Mouse (Mus musculus): Measurements from ENCODE around the gene Sphk1.
A peak's percentile ranks its signal among the peaks of the same experiment; 100 is the strongest.

Gene Sphk1

GRCm38 (mm10) chr11:116511301-116511868, 19.3 kb upstream of the Sphk1 start:
- no peak for DNase-seq

GRCm38 (mm10) chr11:116512154-116512553, 18.6 kb upstream of the Sphk1 start:
- no peak for DNase-seq

DNA sequence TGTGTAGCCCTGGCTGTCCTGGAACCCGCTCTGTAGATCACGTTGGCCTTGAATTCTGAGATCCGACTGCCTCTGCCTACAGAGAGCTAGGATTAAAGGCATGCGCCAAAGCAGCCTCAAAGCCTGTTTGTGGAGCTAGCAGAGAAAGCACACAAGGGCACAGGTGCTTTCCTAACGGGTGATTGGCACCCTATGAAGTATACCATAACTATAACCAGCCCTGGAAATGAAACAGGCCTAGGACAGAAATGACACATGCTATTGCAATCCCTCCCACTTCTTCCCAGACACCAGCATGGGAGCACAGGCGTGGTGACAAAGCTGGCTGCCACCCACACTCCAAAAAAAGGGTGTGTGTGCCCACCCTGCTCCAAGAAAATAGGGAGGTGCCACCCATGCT, 17.7 kb upstream of the Sphk1 start:
- no peak for DNase-seq

GRCm38 (mm10) chr11:116513531-116514038, 17.1 kb upstream of the Sphk1 start:
- DNase-seq, result no peak

DNA sequence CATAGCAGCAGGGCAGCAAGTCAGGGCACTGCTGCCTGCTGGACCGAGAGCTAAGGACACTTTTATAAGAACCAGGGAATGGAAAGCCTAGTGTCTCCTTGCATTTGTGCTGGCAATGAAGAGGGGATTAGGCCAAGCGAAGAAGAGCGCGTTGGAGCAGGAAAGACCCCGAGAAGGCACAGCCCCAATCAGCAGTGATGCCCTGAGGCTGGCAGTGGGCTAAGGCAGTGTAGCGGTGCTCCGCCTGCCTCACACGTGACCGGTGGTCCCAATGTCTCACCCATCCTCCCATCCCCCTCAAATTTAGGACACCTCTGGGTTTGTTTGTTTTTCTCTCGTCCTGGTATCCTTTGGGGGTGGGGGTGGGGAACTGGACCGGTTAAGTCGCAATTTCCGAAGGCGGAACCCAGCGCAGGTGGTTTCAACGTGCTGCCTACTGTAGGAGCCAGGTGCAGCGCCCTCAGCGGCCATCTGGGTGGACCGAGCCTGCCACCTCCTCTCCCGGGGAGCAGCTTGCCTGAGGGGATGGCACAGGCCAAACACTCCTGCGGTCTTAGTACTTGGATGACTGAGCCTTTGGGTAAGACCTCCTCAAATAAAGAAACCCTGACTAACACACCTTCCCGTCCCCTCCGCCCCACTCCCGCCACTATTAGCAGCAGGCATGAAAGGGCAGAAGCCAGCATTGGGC, 15.2 kb upstream of the Sphk1 start:
- no peak for DNase-seq

GRCm38 (mm10) chr11:116518482-116518881, 12.2 kb upstream of the Sphk1 start:
- DNase-seq, result peak; percentile 45 to 82

GRCm38 (mm10) chr11:116521143-116521542, 9.6 kb upstream of the Sphk1 start:
- peak in 1 of 2 experiments; percentile 47 for DNase-seq

DNA sequence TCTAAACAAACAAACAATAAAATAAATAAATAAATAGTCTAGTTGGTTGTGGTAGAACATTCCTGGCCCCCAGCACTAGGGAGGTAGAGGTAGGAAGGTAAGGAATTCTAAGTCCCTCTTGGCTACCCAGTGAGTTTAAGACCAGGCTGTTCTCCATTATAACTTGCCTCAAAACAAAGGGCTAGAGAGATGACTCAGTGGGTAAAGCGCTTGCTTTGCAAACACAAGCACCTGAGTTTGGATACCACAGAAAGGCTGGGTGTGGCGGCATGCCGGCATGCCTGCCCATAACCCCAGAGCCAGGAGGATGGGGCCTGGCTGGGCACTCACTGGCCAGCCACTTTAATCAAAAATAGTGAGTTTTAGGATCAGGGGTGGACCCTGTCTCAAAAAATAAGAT, 8.7 kb upstream of the Sphk1 start:
- DNase-seq, result peak in 1 of 2 experiments; percentile 56

DNA sequence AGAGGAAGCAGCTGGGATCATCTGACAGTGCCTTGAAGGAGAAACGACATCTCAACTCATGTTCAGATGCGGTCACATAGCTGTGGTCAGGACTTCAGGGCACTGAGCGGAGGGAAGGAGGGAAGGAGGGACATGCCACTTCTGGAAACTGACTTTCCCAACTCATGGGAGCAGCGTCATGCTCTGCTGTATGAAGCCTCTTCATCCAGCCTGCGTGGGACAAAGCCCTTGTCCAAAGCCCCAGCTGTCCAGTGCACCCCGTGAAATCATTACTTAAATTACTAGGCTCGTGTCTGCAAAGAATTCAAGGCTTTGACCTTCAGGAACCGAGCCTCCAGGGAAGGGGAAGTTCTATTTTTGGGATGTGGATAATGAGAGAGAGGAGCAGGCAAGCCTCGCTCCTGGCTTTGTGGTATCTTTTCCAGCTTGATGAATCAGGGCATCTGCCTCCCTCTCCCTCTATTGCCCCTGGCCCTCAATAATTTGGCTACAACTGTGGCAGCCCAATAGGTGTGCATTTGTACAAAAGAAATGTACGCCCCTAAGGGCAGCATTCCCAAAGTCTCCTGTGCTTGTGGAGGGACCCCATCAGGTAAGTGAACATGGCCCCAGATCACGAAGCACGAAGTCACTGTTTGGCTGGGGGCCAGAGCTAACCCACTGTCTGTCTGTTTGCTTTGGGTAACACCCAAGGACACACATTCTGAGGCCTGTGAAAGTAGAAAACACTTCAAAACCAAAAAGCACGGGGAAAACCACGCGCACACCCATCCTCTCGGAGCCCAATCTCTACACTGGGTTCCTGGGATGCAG, 7.6 kb upstream of the Sphk1 start:
- DNase-seq, result peak in 1 of 2 experiments; percentile 38

DNA sequence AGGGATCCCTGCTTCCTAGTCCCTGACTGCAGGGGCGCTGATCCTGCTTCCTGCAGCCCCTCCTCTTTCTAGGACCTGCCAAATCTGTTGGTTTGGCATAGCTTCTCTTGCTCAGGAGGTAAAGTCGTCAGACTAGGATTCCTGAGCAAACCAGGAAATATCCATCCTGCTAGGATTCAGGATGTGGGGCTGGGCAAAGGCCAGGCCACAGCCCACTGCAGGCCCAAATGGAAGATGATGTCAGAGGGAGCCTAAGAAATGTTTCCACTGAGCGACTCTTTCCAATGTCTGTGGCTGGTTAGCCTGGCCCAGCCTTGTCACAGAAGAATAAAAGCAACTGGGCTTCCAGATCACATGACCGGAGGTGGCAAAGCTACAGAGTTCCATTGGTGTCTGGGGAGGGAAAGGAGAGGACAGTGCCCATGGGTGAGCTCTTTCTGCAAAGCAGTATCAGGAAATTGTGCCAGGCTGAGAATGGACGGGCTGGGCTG, 7.0 kb upstream of the Sphk1 start:
- peak; percentile 51 to 68 for DNase-seq

DNA sequence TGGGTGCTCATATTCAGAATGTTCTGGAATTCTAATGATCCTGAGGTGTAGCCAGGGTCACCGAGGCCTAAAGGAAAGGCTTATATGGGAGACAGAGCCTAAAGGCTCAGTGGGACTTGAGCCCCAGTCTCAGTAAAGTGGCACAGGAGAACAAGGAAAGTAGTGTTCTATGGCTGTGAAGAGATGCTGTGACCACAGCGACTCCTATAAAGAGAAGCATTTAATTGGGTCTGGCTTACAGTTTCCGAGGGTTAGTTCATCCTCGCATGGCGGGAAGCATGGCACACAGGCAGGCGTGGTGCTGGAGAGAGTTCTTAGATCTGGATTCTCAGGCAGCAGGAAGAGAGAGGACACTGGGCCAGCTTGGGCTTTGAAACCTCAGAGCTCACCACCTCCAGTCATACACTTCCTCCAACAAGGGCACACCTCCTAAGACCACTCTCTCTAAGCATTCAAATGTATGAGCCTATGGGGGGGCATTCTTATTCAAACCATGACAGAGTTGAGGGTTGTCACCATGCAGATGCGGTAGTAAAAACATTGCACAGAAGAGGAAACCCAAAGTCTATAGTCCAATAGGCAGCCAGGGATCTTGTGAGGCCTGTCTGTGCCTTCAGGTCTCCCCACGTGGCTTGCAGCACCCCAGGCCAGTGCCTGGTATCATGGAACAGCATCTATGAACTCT, 1.9 kb upstream of the Sphk1 start:
- DNase-seq, result no peak

- peak in 1 of 2 experiments; percentile 35 for DNase-seq
Measured at GRCm38 (mm10) chr11:116531371-116532191, 856 bp downstream of the Sphk1 start.

DNA sequence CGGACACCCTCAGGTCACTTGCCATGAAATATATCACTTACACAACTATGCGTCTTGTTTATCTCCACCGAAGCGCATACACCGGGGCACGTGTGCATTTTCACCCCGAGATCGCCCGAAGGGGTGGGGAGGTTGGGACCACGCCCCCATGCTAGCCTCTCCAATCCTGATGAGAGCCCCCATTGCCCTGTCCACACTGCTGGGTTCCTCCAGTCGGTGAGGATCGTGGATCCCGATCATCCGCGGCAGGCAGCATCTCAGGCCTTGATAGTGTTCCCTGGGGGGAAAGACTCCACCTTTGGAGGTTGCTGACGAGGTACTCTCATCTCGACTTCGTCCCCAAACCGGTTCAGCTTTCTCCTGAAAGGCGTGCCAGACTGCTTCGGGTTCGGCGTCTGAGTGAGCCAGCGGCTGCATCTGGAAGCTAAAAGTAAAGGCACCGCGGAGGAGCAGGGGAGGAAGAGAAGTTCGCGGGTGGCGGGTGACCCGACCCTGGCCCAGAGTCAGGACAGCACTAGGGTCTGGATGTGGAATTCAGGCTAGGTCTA, 1.6 kb downstream of the Sphk1 start:
- DNase-seq, result peak; percentile 48 to 60

DNA sequence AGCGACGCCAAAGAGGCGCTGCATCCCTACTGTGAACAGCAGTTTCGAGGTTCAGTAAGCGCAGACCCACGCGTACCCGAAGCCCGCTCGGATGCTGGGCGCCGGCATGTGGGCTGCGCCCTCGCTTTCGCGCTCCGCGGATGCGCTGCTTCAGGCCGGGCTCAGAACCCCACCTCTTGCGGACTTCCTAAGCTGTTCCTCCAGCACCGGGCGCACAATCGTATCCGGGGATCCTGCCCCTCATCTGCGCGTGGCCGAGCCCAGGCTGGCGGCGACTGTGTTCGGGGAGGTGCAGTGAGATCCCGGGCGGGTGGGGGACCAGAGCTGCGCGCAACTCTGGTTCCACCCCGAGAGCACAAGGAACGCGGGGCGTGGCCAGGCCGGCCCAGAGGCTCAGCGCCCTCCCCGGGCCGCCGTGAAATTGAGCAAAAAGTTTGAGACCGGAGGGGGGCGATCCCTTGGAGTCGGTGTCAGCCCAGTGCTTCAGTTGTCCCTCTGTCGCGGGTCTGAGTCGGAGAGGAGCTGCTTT, 2.1 kb downstream of the Sphk1 start:
- peak; percentile 83 to 89 for DNase-seq

GRCm38 (mm10) chr11:116533341-116534153, 2.8 kb downstream of the Sphk1 start:
- peak in 1 of 2 experiments; percentile 50 for DNase-seq

- DNase-seq, result peak; percentile 71 to 83
Measured at GRCm38 (mm10) chr11:116534154-116534865, 3.6 kb downstream of the Sphk1 start.

DNA sequence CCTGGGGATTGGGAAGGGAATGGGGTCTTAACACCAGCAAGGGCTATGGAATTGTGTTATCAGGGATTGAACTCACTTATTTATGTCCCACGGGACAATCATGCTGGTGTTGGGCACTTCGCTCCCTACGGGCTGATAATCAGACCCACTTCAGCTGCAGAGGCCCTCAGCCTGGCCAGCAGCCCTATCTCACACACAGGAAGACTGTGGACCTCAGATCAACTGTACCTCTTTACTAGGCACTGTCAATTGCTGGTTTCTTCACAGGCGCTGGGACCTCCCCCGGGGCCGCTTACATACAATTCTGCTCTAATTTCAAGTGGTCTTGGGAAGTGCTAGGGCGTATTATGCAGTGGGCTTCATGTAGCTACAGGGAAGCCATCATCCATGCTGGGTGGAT, 6.0 kb downstream of the Sphk1 start:
- no peak for DNase-seq

- DNase-seq, result no peak
Measured at GRCm38 (mm10) chr11:116537388-116537787, 6.7 kb downstream of the Sphk1 start.

DNA sequence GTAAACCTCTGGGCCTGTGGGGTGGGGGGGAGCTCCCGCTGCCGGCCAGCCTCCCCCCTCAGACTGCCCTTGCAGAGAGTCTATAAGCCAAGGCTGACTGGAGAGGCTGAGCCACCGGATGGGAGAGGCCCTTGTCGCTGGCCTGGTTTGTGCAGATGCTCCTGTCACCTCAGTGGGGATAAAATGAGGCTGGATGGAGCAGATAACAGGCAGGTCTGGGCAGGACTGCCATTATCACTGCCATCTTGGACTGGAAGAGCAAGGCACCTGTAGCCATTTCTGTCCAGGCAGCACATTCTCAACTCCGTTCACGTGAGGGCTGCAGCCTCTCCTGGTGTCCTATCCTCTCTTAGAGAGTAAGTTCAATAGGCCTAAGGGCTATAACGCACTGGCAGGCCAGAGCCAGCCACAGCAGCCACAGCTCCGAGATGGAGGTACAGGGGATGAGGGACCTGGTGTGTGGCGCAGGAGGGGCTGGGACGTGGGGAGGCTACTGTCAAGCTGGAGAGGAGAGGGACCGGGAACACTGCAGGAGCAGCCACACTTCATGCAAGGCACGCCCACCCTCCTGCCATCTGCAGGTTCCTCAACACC, 7.5 kb downstream of the Sphk1 start:
- DNase-seq, result no peak
